Mouse (Mus musculus): Measurements from ENCODE around the gene Glis2.

GRCm38 (mm10) chr16:4646831-4647230 is 52.3 kb downstream of the Glis2 start:
- TF ChIP-seq CTCF (conservative IDR thresholded peaks at IDR 0.05 in 1 of 2, IDR thresholded peaks at IDR 0.05 in 1 of 2; ENCODE audit: low read depth in 2 of 2, low read length in 2 of 2) = no peak
- TF ChIP-seq POLR2A (IDR thresholded peaks at IDR 0.05; ENCODE audit: low read depth, low read length) = no peak
- TF ChIP-seq ZMIZ1 (IDR thresholded peaks at IDR 0.05; ENCODE audit: low read depth, low read length) = no peak
- no peak for TF ChIP-seq EP300 (IDR thresholded peaks at IDR 0.05; ENCODE audit: low read length)

Measured in CH12.LX (cell line).